Mouse (Mus musculus): ENCODE measurements around the gene U2af1. TPM values are rescaled to one million over a fixed set of nuclear protein-coding genes. Genes with fewer than 3 reads are reported as not detected.

U2af1 gene
- total RNA-seq, 1 experiment from 2014 or later = 144 TPM

DNA sequence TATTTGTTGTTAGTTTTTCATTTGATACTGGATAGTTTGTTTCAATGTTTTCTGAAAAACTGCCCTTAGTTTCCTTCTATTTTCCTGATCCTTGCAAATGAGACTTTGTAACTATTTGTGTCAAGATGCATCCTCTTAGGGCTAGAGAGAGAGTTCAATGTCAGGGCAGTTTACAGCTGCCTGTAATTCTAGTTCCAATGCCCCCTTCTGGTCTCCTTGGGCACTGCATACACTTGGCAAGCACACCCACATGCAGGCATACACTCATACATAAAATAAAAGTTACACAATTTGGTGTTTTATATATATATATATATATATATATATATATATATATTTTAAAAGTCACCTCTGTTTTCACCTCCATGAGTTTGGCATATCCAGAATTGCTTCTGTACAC, 4.2 kb upstream of the U2af1 start:
- peak; percentile 24 for DNase-seq

DNA sequence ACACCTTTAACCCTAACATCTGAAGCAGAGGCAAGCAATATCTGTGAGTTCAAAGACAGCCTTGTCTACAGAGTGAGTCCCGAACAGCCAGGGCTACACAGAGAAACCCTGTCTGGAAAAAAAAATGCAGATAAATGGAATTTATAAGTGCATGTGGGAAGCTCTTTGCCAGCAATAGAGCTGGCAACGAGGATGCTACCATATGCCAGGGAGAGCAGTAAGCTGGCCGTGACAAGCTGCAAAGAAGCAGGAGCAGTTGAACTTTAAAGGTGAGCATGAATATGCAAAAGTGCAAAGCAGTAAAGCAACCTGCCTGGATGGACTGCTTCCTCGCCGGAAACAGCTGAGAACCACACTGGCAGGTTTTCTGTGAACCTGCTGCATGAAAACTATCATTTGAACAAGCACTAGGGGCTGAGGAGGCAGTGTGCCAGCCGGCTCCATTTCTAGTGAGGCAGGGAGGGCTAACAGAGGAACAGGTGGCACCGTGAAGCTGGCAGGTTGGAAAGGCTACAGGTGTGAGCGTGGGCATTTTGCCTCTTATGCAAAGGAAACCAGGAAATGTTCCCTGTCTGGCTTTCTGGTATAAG, 2.1 kb upstream of the U2af1 start:
- DNase-seq = no peak

DNA sequence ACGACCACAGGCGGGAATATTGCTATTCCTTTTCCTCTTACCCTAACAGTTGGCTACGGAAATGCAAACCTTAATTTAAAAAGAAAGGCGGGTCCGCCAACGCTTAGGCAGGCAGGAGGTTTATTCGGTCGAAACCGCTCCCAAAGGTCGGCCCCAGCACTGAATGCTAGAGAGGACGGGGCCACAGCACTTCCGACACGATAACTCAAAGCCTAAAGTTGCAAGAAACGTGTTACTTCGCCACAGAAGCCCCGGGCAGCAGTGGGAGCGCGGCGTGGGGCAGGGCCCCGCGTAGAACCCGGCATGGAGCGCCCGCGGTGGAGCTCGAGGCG, 590 bp downstream of the U2af1 start:
- no peak for DNase-seq

DNA sequence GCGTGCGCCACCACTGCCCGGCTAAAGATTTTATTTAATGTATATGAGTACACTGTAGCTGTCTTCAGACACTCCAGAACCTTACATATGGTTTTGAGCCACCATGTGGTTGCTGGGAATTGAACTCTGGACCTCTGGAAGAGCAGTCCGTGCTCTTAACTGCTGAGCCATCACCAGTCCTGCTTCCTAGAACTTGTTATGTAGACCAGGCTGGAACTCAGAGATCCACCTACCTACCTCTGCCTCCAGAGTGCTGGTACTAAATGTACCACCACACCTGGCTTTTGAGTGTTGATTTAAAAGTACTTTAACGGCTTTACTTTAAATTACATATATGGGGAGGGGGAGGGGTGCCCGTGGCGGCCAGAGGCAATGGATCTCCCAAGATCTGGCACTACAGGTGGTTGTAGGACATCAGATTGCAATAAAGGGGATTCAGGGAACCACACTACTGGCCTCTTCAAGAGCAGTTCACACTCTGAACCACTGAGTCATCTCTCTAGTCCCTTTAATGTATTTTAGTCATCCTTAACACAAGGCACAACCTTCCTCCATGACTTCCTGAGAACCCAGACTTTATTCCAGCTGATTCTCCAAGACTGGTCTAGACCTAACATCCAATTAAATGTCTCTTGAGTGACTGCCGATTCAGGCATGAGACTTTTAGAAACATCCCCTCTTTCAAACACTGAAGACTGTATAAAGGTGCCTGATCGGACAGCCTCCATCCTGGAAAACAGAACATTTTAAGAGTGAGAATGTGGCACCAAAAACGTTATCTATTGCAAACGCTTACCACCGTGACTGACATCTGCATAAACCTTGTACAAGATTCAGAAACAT, 1.3 kb downstream of the U2af1 start:
- no peak for DNase-seq

DNA sequence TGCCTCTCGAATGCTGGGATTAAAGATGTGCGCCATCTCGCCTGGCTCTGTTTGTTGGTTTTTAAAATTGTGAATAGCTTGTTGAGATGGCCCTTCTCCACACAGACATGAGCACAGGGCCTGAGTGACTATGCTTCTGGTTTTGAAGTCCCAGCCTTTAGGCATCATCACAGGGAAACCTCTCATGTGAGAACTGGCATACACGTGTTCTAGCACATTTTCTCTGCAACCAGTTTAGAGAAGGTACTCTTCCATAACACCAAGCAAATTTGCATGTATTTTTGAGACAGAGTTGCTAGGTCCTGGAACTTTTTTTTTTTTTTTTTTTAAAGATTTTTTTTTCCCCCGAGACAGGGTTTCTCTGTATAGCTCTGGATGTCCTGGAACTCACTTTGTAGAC, 2.0 kb downstream of the U2af1 start:
- DNase-seq = no peak

DNA sequence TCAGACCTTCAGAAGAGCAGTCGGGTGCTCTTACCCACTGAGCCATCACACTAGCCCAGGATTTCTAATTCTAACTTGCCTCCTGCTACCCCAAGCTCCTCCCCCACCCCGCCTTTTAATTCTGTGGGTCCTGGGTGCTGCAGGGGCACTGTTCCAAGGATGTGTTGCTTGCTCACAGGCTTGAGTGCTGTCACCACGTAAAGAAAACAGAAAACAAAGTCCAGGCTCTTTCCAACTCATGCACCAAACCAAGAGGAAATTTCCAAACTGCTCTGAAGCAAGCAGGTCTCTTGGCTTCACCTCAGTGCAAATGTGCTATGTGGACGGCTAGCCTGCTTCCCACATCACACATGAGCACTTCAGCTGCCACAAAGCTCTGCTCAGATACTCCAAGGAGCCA, 3.3 kb downstream of the U2af1 start:
- DNase-seq = no peak

DNA sequence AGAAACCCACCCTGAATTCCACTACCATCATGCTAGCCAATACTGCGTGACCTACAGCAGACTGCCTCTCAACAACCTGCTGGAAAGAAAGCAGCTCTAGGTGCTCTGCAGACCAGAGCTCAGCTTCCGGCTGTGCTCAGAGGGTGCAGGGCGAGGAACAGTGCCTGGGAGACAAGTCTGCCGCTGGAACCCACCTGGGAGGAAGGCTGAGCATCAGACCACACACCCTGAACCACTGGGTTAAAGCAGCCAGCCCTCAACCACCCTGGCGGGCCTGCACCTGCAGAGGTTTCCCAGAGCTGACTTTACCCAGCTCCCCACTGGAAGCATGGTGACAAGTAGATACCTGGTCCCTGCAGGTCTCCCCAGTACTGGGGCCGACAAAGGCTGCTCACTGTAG, 5.4 kb downstream of the U2af1 start:
- no peak for DNase-seq

DNA sequence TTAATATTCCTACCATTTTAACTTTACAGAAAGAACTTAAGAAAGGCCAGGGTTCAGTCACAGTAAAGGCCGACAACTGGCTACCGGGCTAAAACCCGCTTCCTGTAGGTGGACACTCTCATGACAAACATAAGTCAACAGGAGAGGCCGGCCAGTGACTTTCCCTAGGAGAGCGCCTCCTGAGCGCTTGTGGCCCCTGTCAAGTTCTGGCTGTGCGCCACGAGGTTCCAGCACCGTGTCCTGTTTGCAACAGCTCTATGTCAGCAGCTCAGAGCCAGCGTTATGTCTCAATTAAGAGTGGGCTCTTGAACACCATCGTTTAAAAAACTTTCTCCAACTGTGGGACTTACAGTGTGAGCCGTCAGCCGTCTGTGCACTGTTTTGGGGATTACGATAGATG, 6.5 kb downstream of the U2af1 start:
- DNase-seq = no peak

DNA sequence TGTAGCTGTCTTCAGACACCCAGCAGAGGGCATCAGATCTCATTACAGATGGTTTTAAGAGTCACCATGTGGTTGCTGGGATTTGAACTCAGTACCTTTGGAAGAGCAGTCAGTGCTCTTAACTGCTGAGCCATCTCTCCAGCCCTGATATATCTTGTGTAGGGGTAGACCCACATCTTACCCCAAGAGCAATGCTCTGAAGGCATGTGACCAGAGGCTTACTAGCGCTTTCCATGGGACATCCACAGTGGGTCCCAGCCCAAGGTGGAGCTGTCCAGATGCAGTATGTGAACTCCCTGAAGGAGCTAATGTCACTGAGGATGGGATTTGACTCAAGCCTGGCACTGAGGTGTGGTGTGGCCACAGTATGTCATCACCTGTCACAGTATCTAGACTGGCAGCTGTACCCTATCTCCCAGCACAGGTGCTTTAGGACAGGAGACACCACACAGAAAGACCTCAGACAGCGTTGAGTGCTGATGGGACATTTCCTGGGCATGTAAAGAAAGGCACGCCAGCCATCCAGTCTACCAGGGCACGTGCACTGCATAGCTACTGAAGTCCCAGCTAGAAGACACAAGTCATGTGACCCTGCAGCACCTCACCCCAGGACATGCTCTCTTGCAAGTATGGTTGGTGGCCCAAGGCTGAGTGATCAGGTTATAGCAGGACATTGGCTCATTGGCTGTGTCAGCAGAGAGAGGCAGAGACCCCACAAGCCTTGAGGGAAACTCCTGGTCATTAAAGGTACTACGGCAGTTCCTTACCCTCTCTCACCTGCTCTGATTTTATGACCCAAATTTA, 12.3 kb downstream of the U2af1 start:
- DNase-seq = no peak

DNA sequence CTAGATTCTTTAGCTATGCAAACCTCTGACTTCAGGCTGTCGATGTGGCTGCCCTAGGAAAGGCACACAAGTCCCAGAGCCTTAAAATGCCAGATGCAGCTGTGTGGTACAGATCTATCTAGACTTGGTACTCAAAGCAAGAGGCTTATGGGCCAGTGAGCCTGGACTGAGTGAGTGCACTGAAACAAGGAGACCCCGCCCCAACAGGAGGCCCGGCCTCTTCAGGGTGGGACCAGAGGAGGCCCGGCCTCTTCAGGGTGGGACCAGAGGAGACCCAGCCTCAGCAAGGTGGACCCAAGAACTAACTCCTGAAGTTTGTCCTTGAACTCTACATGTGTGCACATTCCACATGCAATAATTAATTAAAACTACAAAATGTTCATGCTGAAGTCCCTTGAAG, 15.8 kb downstream of the U2af1 start:
- no peak for DNase-seq

DNA sequence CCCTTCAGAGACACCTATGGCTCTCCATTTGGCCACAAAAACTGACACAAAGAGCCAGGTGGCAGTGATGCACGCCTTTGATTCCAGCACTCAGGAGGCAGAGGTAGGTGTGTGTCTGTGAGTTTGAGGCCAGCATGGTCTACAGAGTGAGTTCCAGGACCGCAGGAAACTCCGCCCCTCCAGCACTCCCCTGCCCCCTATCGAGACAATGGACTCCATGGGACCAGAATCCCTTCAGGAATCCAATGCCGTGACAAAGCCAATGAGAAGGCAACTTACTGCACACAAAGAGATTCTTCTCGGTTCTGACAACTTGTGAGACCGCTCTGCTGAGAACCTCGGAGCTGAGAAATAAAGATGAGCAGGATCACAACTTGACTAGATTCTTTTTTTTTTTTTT, 16.4 kb downstream of the U2af1 start:
- DNase-seq = no peak

DNA sequence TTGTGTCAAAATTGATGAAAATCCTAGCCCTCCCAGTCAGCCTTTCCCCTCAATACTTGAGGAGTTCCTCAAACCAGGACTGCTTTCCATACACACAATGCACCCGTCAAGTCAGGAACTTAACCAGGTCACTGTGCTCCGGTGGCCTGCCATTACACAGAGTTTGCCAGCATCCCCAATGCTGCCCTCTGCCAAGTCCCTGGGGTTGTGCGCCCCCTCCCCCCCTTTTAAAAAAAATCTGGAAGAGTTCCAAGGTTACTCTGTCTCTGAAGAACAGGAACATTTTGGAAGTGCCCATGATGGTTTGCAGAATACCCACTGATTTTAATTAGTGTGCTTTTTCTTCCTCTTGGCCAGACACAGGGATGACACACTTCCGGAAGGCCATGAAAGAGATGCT, 19.0 kb downstream of the U2af1 start:
- DNase-seq = peak; percentile 40

DNA sequence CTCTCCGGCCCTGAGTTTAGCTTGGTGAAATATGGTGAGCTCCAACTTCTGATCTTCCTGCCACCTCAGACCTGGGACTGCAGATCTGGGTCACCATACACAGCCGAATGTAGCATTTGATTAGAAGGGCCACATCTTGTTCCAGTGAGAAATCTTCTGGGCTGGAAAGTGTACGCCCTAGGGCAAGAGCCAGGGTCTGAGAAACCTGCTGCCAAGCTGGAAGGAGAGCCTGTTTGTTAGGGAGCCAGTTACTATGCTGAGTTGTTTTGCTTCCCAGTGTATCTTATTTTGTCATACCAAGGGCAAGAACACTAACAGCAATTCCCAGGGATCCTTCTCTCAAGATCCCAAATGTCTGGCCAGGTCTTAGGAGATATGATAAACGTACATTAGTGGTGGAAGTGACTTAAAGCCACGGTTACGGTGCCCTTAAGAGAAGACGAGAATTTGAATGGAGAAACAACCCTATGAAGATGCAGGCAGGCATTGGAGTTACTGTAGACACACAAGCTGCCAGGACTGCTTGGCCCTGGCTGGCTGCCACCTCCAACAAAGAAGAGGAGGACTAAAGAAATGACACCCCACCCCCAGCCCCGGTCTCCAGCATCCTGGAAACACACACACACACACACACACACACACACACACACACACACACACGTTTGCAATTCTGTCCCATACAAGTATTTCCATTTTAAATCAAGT, 20.7 kb downstream of the U2af1 start:
- peak; percentile 61 for DNase-seq

DNA sequence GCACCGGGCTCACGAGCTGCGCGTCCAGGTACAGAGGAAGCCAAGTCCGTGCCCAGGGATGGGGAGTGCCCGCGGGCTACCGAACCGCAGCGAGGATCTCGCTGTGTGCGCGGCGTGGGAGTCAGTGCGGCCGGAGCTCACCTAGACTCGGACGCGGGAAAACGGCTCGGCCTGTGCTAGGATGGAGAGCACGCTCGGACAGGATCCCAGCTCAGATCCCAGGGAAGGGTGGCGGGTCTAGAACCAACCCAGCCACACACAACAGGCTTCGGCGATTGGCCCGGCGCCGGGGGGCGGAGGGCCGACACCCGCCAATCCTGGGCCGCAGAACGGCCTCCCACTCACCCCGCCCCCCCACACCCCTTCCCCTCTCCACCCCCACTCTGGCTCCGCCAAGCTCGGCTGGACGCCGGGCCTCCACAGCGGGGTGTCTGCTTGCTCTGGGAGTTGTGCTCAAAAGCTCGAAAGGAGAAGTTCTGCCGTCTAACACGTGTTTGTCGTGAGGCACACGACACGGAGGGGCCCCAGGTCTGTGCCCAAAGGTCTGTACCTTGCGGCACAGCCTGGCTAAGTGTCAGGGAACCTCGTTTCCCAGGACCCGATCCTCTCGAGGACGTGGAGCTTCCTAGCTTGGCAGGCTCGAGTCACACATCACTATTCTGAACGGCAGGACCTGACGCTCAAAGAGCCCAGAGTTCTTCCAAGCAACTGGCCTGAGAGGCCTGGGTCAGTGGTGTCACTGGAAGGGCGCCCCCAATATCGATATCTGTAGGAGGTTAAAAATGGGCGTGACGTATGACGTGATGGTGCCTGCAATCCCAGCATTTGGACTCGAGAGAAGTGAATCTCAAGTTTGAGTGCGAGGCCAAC, 21.5 kb downstream of the U2af1 start, which contains the start of gene Cbs:
Cbs (minus strand) TSS at position 297 of the 870 bp plus-strand sequence.
- peak; percentile 86 for DNase-seq

DNA sequence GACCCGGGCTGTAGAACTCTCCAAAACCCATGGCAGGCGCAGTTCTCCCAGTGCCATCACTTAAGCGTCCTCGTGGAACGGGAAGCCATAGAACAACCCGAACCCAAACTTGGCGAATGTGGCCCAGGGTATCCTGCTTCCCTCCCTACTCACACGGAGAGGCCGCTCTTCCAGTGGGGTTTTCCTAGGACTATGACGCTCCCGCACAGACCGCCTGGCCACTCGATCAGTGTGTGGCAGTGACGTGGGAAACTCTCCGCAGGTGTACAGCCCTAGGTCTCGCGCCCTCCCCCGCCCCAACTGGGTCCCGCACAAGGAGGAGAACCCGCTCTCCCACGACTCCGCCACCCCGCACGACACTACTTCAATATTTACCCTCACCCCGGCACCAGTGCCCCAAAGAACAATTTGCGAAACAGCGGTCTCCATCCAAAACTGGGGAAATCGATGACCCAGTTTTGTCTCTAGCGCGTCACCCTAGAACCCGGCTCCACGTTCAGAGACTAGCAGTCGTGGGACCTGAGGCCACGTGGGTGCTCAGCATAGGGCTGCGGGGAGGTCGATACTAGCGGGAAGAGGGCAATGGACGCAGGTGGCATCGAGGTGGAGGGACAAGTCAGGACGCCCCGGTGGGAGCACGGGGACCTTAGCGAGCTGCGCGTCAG, 22.3 kb downstream of the U2af1 start:
- DNase-seq = no peak

DNA sequence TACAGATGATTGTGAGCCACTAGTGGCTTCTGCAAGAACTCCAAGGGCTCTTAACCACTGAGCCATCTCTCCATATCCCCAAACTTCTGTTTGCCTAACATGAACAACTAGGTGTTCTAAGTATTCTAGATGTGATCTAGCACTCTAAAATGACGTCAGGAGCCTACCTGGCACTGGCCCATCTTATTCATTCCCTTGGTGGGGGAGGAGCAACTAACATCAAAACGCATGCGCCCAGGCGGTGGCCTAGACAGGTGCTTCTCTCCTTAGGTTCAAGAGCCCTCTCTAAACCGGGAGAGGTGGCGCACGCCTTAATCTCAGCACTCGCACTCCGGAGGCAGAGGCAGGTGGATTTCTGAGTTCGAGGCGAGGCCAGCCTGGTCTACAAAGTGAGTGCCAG, 22.9 kb downstream of the U2af1 start:
- no peak for DNase-seq

DNA sequence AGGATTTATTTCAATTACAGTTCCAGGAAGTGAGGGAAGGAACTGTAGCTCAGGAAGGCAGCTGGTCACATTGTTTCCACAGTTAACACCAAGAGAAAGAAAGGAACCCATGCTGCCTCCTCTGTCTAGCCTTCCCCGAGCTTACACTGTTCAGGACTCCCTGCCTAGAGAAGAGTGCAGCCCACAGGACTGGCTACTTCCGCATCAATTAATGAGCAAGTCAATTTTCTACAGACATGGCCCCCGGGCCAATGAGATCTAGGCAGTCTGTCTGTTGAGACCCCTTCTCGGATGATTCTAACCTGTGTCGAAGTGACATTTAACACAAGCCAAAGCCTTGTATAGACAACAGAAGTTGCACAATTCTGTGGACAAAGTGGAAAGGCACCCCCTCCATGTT, 23.8 kb downstream of the U2af1 start:
- no peak for DNase-seq

DNA sequence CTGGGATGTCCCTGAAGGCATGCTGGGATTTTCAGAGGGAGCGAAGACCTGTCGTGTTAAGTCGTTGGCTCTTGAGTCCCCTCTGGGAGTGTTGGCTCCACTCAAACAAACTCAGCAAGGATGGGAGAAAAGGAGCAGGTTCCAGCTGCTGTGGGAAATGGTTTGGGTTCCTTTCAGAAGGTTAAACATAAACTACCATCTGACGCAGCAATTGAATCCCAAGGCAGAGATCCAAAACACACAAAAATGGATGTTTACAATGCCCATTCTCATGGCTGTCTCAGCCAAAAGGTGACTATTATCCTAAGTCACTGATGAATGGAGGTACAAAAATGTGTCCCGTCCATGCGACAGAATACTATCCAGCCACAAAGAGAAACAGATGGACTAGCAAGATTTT, 25.7 kb downstream of the U2af1 start:
- no peak for DNase-seq

DNA sequence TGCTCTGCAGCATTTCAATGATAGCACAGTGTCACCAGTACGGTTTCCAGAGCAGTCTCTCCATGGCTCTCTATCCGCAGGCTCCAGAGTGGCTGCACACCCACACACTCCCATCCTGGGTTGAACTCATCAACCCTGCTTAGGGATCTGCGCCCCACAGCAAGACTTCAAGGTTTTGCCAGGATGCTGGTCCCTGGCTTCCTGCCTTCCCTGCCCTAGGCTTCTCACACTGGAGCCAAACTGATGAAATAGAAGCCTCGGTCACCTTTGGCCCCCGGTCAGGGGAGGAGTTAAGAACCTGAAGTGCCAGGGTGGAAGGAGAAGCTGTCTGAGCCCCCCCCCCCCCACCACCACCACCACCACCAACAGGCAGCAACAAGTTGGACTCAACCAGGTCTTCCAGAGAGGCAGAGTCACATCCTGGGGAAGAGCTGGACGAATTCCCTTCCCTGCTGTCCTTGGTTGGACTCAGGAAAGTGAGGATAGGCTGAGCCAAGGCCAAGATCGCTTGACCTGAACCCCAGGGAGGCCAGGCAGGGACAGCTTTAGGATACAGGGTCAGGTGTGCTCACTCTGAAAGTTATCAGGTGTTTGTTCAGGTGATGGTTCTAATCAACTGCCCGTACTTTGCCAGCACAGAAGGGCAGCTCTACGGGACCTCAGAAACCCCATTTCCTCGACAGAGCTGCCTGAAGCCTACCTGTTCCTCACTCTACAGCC, 27.5 kb downstream of the U2af1 start:
- DNase-seq = no peak

DNA sequence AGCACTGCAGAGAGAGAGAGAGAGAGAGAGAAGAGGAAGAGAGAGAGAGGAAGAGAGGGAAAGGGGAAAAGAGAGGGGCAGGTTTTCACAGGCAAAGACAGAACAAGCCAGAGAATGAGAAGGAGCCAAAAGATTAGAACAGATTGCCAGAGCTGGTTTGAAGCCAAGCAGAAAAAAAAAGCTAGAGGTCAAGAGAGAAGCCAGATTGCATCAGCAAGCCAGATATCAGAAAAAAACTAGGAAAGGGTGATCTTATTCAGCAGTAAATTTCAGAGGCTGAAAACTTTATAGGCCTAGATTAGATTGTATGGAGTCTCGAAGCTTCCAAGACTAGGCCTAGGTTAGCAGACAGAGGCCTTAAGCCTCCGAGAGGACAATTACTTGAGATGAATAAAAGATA, 30.7 kb downstream of the U2af1 start:
- no peak for DNase-seq

Data from adrenal gland, postnatal 14 days (tissue).